Mouse (Mus musculus): ENCODE measurements around the gene Car10.

GRCm38 (mm10) chr11:93444741-93445140, 346.9 kb downstream of the Car10 start:
- no peak for TF ChIP-seq POLR2A (IDR thresholded peaks at IDR 0.05; ENCODE audit: low read depth, low read length)
- TF ChIP-seq CTCF (conservative IDR thresholded peaks at IDR 0.05; ENCODE audit: insufficient read depth, insufficient read length, low read depth, low read length), result no peak
